21 mouse cellular contexts compared by ENCODE assay signal in the genomic region with DNA sequence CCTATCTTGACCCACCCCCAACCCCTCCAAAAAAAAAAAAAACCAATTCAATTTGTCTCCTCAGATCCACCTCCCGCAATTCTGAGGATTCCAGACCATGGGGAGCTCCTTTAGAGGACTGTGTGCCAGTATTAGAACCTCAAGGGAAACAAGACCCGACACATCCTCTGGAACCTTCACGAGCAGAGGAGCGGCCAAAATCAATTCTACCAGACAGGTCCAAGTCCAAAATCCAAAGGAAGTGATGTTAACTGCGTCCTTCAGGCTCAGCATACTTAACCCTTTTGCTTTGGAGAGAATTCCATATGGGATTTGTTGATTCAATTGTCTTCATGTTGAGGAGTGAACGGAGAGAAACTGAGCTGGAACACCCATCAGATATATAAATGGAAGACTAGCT. TPM values are rescaled to one million over a fixed set of nuclear protein-coding genes. Genes with fewer than 3 reads are reported as not detected.
DNase-seq lines count a peak whose midpoint lies in the region; ATAC-seq and TF ChIP-seq lines count a peak whose summit lies in the region.
"Had no signal": no experiment of that assay in that cellular context is flagged by ENCODE, and none has a peak within 500 bp of the region (broad histone marks: within the 10 kb centered on the region; RNA-seq: fewer than 3 reads in every experiment).

No protein-coding gene starts in this region.

- 71% methylated on average over 6 of the region's 6 CpGs for WGBS in kidney, adult 2 months
- WGBS in kidney, embryonic 15.5 days = 94% methylated on average over 6 of the region's 6 CpGs
- 18% methylated on average over 6 of the region's 6 CpGs for WGBS in liver, adult 2 months
- WGBS in liver, embryonic 12.5 days (ENCODE audit: insufficient replicate concordance) = 73% methylated on average over 6 of the region's 6 CpGs

- H3K9ac ChIP-seq in kidney, embryonic 15.5 days = no peak overlapping the region
- no peak overlapping the region for H3K9ac ChIP-seq in liver, adult 2 months (ENCODE audit: low read depth, low read length)
- H3K9ac ChIP-seq in liver, embryonic 12.5 days = no peak overlapping the region

- no peaks in the 10 kb centered on the region; the same call in 1 of the 2 replicates for H3K36me3 ChIP-seq in kidney, adult 2 months (ENCODE audit: control insufficient read depth, insufficient read depth, low read length)
- peaks cover 25% of the 10 kb centered on the region for H3K36me3 ChIP-seq in kidney, embryonic 15.5 days
- H3K36me3 ChIP-seq in liver, adult 2 months (ENCODE audit: control insufficient read depth, insufficient read depth, low read length) = peaks cover 9% of the 10 kb centered on the region
- peaks cover 13% of the 10 kb centered on the region for H3K36me3 ChIP-seq in liver, embryonic 12.5 days

- no peak overlapping the region for H3K27ac ChIP-seq in kidney, adult 2 months (ENCODE audit: insufficient read depth, low read depth, low read length)
- no peak overlapping the region for H3K27ac ChIP-seq in kidney, embryonic 15.5 days
- H3K27ac ChIP-seq in liver, adult 2 months (replicated peaks; ENCODE audit: insufficient read depth, low read depth, low read length) = peak overlapping the region; percentile 75
- H3K27ac ChIP-seq in liver, embryonic 12.5 days = no peak overlapping the region

- no peak for TF ChIP-seq POLR2A in kidney, adult 2 months (IDR thresholded peaks at IDR 0.05; ENCODE audit: low read depth, low read length)
- TF ChIP-seq POLR2A in liver, adult 2 months (IDR thresholded peaks at IDR 0.05; ENCODE audit: extremely low read depth, insufficient read depth, low read length) = no peak

- no peaks in the 10 kb centered on the region for H3K9me3 ChIP-seq in kidney, embryonic 15.5 days (replicated peaks)
- H3K9me3 ChIP-seq in liver, embryonic 12.5 days (replicated peaks) = no peaks in the 10 kb centered on the region
- H3K9me3 ChIP-seq: G1E had no signal

- H3K79me2 ChIP-seq in liver, adult 2 months (ENCODE audit: control insufficient read depth, insufficient read depth, low read length) = peaks cover 6% of the 10 kb centered on the region; the same call in 1 of the 2 replicates

- no peaks in the 10 kb centered on the region for H3K27me3 ChIP-seq in kidney, adult 2 months (replicated peaks; ENCODE audit: control insufficient read depth, insufficient read depth, low read length)
- no peaks in the 10 kb centered on the region for H3K27me3 ChIP-seq in kidney, embryonic 15.5 days
- no peaks in the 10 kb centered on the region for H3K27me3 ChIP-seq in liver, adult 2 months (ENCODE audit: control insufficient read depth, insufficient read depth, low read length)
- H3K27me3 ChIP-seq in liver, embryonic 12.5 days (replicated peaks) = no peaks in the 10 kb centered on the region
- H3K27me3 ChIP-seq: CH12.LX, Patski had no signal

- H3K4me1 ChIP-seq in kidney, adult 2 months (ENCODE audit: control insufficient read depth, insufficient read depth, low read length) = peaks cover 11% of the 10 kb centered on the region; the same call in 1 of the 2 replicates
- H3K4me1 ChIP-seq in kidney, embryonic 15.5 days = no peaks in the 10 kb centered on the region
- peaks cover 29% of the 10 kb centered on the region for H3K4me1 ChIP-seq in liver, adult 2 months (ENCODE audit: control insufficient read depth, insufficient read depth, low read length)
- H3K4me1 ChIP-seq in liver, embryonic 12.5 days = peaks cover 24% of the 10 kb centered on the region

- no peak overlapping the region for H3K4me3 ChIP-seq in kidney, adult 2 months (ENCODE audit: insufficient read depth, low read depth, low read length)
- H3K4me3 ChIP-seq in kidney, embryonic 15.5 days (replicated peaks) = no peak overlapping the region
- H3K4me3 ChIP-seq in liver, adult 2 months (ENCODE audit: insufficient read depth, low read depth, low read length) = no peak overlapping the region
- H3K4me3 ChIP-seq in liver, embryonic 12.5 days = no peak overlapping the region

- no peak overlapping the region for H3K4me2 ChIP-seq in kidney, embryonic 15.5 days
- no peak overlapping the region for H3K4me2 ChIP-seq in liver, embryonic 12.5 days

- no peak for ATAC-seq in kidney, embryonic 15.5 days (replicated peaks; ENCODE audit: low FRiP score)
- ATAC-seq in liver, embryonic 12.5 days = no peak
- ATAC-seq: activated CD4-positive, CD25-positive, alpha-beta regulatory T cell, adult 4 months; CD4-positive, CD25-positive, alpha-beta regulatory T cell, adult 4 months; Patski had no signal

- peak; percentile 55 for DNase-seq in kidney, adult 2 months
- DNase-seq in kidney, adult 11 months = no peak
- DNase-seq in kidney, adult 9 months = peak; percentile 42
- peak; percentile 94 for DNase-seq in liver, adult 2 months (ENCODE audit: extremely low read depth, low read depth, low spot score)
- DNase-seq: adrenal gland, adult 2 months; adrenal gland, adult 8-10 months; adrenal gland, postnatal 10 days; adrenal gland, postnatal 14 days; adrenal gland, postnatal 25 days; adrenal gland, postnatal 36 days; B cell, adult 2 months; cerebellum, adult 11 months; cerebellum, adult 11-12 months; cerebellum, adult 18-20 months had no signal

- no peak for TF ChIP-seq CTCF in kidney, adult 2 months (conservative IDR thresholded peaks at IDR 0.05; ENCODE audit: insufficient read depth, insufficient read length, low read depth, low read length)
- no peak for TF ChIP-seq CTCF in liver, adult 2 months (IDR thresholded peaks at IDR 0.05; ENCODE audit: low read depth, low read length)

RNA-seq across cellular contexts. Expression of a gene that starts 7.3 kb away (rescaled TPM):
- 68.5 and 84.0 TPM in 2 replicates for polyA plus RNA-seq in kidney, adult 2 months (2012; rRNA removed)
- 32.1 and 34.2 TPM in 2 replicates for polyA plus RNA-seq in kidney, embryonic 15.5 days (2015; fragmentation: Nextera tagmentation; extraction: Ambion mirVana)
- total RNA-seq in liver, adult 2 months (2014; rRNA removed) = 30.8 and 36.7 TPM in 2 replicates
- 41.8 and 47.4 TPM in 2 replicates for polyA plus RNA-seq in liver, adult 2 months (2012; rRNA removed)
- 15.0 and 16.7 TPM in 2 replicates for polyA plus RNA-seq in liver, embryonic 12.5 days (2016; fragmentation: Nextera tagmentation; extraction: Ambion mirVana)

RNA-seq across cellular contexts. Expression of a gene that starts 29.2 kb away (rescaled TPM):
- 7.4 and 7.6 TPM in 2 replicates for polyA plus RNA-seq in kidney, adult 2 months (2012; rRNA removed)
- 19.8 and 24.0 TPM in 2 replicates for polyA plus RNA-seq in kidney, embryonic 15.5 days (2015; fragmentation: Nextera tagmentation; extraction: Ambion mirVana)
- 6.6 and 8.7 TPM in 2 replicates for total RNA-seq in liver, adult 2 months (2014; rRNA removed)
- 2.5 and 3.8 TPM in 2 replicates for polyA plus RNA-seq in liver, adult 2 months (2012; rRNA removed)
- polyA plus RNA-seq in liver, embryonic 12.5 days (2016; fragmentation: Nextera tagmentation; extraction: Ambion mirVana) = 10.1 and 10.5 TPM in 2 replicates

RNA-seq across cellular contexts. Expression of a gene that starts 29.7 kb away (rescaled TPM):
- 15.5 and 18.4 TPM in 2 replicates for polyA plus RNA-seq in kidney, adult 2 months (2012; rRNA removed)
- 19.9 and 21.5 TPM in 2 replicates for polyA plus RNA-seq in kidney, embryonic 15.5 days (2015; fragmentation: Nextera tagmentation; extraction: Ambion mirVana)
- total RNA-seq in liver, adult 2 months (2014; rRNA removed) = 28.3 and 31.6 TPM in 2 replicates
- 6.0 and 7.9 TPM in 2 replicates for polyA plus RNA-seq in liver, adult 2 months (2012; rRNA removed)
- polyA plus RNA-seq in liver, embryonic 12.5 days (2016; fragmentation: Nextera tagmentation; extraction: Ambion mirVana) = 15.5 and 15.9 TPM in 2 replicates

RNA-seq across cellular contexts. Expression of a gene that starts 39.6 kb away (rescaled TPM):
- polyA plus RNA-seq in kidney, adult 2 months (2012; rRNA removed) = 28.0 and 29.2 TPM in 2 replicates
- 5.3 and 5.4 TPM in 2 replicates for polyA plus RNA-seq in kidney, embryonic 15.5 days (2015; fragmentation: Nextera tagmentation; extraction: Ambion mirVana)
- 14.7 and 16.5 TPM in 2 replicates for total RNA-seq in liver, adult 2 months (2014; rRNA removed)
- polyA plus RNA-seq in liver, adult 2 months (2012; rRNA removed) = 18.0 and 19.0 TPM in 2 replicates
- polyA plus RNA-seq in liver, embryonic 12.5 days (2016; fragmentation: Nextera tagmentation; extraction: Ambion mirVana) = 4.8 and 6.1 TPM in 2 replicates
